Mouse (Mus musculus) right cerebral cortex, postnatal 4 days (tissue): ENCODE measurements around the gene Gak.

ENCODE experiments used
- DNase-seq: peaks from one replicate; pipeline ENCODE4 v3.0.0-alpha.2; 2022

Gak gene

GRCm38 (mm10) chr5:108629634-108630483, at the start of gene Gak, which contains the start of gene Tmem175:
TSS of gene Gak (minus strand) at chr5:108629755.
TSS of gene Tmem175 (plus strand) at chr5:108629770.
- DNase-seq, result peak; percentile 88

- DNase-seq, result no peak
Measured at GRCm38 (mm10) chr5:108678296-108678854, 48.8 kb upstream of the Gak start.

- peak; percentile 85 for DNase-seq
Measured at GRCm38 (mm10) chr5:108677605-108678295, 48.2 kb upstream of the Gak start.

- DNase-seq, result no peak
Measured at GRCm38 (mm10) chr5:108676772-108677498, 47.4 kb upstream of the Gak start.

GRCm38 (mm10) chr5:108675251-108675816, 45.8 kb upstream of the Gak start, which contains the start of gene Slc26a1:
TSS of gene Slc26a1 (minus strand) at chr5:108675569.
- DNase-seq, result no peak

- no peak for DNase-seq
Measured at GRCm38 (mm10) chr5:108674624-108675023, 45.1 kb upstream of the Gak start.

- no peak for DNase-seq
Measured at GRCm38 (mm10) chr5:108671757-108672156, 42.2 kb upstream of the Gak start.

- DNase-seq, result peak; percentile 58
Measured at GRCm38 (mm10) chr5:108670785-108671184, 41.2 kb upstream of the Gak start.

GRCm38 (mm10) chr5:108669986-108670385, 40.4 kb upstream of the Gak start:
- DNase-seq, result no peak

- peak; percentile 77 for DNase-seq
Measured at GRCm38 (mm10) chr5:108668977-108669936, 39.7 kb upstream of the Gak start, which contains the start of gene Dgkq. TSS of gene Dgkq (minus strand) at chr5:108669672.

- DNase-seq, result no peak
Measured at GRCm38 (mm10) chr5:108668387-108668932, 38.9 kb upstream of the Gak start.

GRCm38 (mm10) chr5:108667370-108667769, 37.8 kb upstream of the Gak start:
- no peak for DNase-seq

GRCm38 (mm10) chr5:108665066-108665465, 35.5 kb upstream of the Gak start:
- no peak for DNase-seq

- DNase-seq, result no peak
Measured at GRCm38 (mm10) chr5:108662772-108663171, 33.2 kb upstream of the Gak start.

GRCm38 (mm10) chr5:108660632-108661268, 31.2 kb upstream of the Gak start:
- DNase-seq, result peak; percentile 88

GRCm38 (mm10) chr5:108659698-108660631, 30.4 kb upstream of the Gak start, which contains the start of gene Idua:
TSS of gene Idua (plus strand) at chr5:108660331.
- DNase-seq, result no peak

GRCm38 (mm10) chr5:108658611-108659010, 29.1 kb upstream of the Gak start:
- no peak for DNase-seq

- DNase-seq, result no peak
Measured at GRCm38 (mm10) chr5:108657406-108657805, 27.9 kb upstream of the Gak start.
